Mouse (Mus musculus) ES-E14 (cell line): ENCODE measurements around the gene Fastkd1.

Experiments
- CHD2 ChIP-seq: IDR thresholded peaks from 2 replicates; pipeline ENCODE4 v1.6.1; 2014; ENCODE audit warnings: mild to moderate bottlenecking, low read depth, low read length, inconsistent platforms
- HCFC1 ChIP-seq: IDR thresholded peaks from 2 replicates; pipeline ENCODE4 v1.6.1; 2012; ENCODE audit warnings: low read length, inconsistent platforms, borderline replicate concordance; ENCODE audit not compliant: insufficient read depth
- MAFK ChIP-seq: IDR thresholded peaks from 2 replicates; pipeline ENCODE4 v1.6.1; 2014; ENCODE audit warnings: mild to moderate bottlenecking, low read depth, low read length, inconsistent platforms; ENCODE audit not compliant: insufficient read depth
- ZC3H11A ChIP-seq: IDR thresholded peaks from 2 replicates; pipeline ENCODE4 v1.6.1; 2012; ENCODE audit warnings: low read depth, mild to moderate bottlenecking, inconsistent platforms, low read length, borderline replicate concordance
- ZNF384 ChIP-seq: IDR thresholded peaks from 2 replicates; pipeline ENCODE4 v1.6.1; 2012; ENCODE audit warnings: low read depth, low read length, inconsistent platforms

DNA sequence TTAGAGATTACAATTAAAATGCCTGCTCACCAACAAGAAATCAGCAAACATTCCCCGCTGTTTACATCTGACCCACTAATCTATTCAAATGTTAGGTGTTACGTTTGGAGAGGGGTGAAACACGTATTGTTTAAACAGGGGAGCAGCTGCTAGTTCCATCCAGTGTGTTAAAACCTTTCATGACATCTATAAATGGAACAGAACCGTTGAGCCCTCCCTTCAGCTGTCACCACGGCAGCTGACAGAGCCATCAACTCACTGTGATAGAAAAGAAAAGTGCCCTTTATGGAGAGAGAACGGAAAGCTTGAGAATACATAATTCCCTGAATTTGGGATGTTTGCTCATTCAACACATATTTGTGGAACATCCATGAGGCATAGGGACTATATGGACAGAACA, 44.9 kb downstream of the Fastkd1 start:
- TF ChIP-seq CHD2, result no peak
- no peak for TF ChIP-seq ZNF384
- TF ChIP-seq MAFK, result no peak
- TF ChIP-seq HCFC1, result no peak
- TF ChIP-seq ZC3H11A, result no peak
